Mouse (Mus musculus): ENCODE results near the gene Fpr3. TPM values are rescaled to one million over a fixed set of nuclear protein-coding genes. Genes with fewer than 3 reads are reported as not detected.
"Not testable (repeated sequence)": the region's sequence is repeated elsewhere in the genome, so short reads cannot be mapped to it uniquely, and the experiment has no call there.

Fpr3 gene
- not detected for polyA plus RNA-seq (2012; fragmentation: generic; extraction: Trizol)
- long read RNA-seq, experiment 1, result 0 reads
- long read RNA-seq, experiment 2, result 0 reads

- Histone ChIP-seq H3K4me3 (ENCODE audit: insufficient read depth, poor library complexity, severe bottlenecking) (no peak within 1 kb of the TSS), H3K79me2 (ENCODE audit: control insufficient read depth, insufficient read depth) (no peaks in the 10 kb centered on the region), H3K27me3 (ENCODE audit: control insufficient read depth, insufficient read depth, insufficient read length) (no peaks in the 10 kb centered on the region), H3ac (ENCODE audit: control insufficient read depth, insufficient read length, low read depth) (no peak within 1 kb of the TSS), H3K79me3 (ENCODE audit: low read depth) (no peaks in the 10 kb centered on the region), H3K36me3 (ENCODE audit: control insufficient read depth, insufficient read depth) (no peaks in the 10 kb centered on the region)
- TF ChIP-seq MYOG (IDR thresholded peaks at IDR 0.05; ENCODE audit: control insufficient read depth, extremely low read depth, insufficient read length) (no peak), FOSL1 (IDR thresholded peaks at IDR 0.05; ENCODE audit: insufficient read depth, low read length, poor library complexity, severe bottlenecking) (no peak), USF1 (IDR thresholded peaks at IDR 0.05; ENCODE audit: low read depth) (no peak), MAX (IDR thresholded peaks at IDR 0.05) (no peak), MYOD1 (IDR thresholded peaks at IDR 0.05; ENCODE audit: control insufficient read depth, insufficient read length, low read depth) (no peak), CTCF (IDR thresholded peaks at IDR 0.05; ENCODE audit: control insufficient read depth, insufficient read depth, insufficient read length) (no peak), CEBPB (IDR thresholded peaks at IDR 0.05; ENCODE audit: low read depth) (no peak)
Observed at GRCm38 (mm10) chr17:17887774-17888248, at the start of gene Fpr3, which contains the start of gene Fpr2. TSS of gene Fpr3 (plus strand) at chr17:17887852. TSS of gene Fpr2 (plus strand) at chr17:17887824.

DNA sequence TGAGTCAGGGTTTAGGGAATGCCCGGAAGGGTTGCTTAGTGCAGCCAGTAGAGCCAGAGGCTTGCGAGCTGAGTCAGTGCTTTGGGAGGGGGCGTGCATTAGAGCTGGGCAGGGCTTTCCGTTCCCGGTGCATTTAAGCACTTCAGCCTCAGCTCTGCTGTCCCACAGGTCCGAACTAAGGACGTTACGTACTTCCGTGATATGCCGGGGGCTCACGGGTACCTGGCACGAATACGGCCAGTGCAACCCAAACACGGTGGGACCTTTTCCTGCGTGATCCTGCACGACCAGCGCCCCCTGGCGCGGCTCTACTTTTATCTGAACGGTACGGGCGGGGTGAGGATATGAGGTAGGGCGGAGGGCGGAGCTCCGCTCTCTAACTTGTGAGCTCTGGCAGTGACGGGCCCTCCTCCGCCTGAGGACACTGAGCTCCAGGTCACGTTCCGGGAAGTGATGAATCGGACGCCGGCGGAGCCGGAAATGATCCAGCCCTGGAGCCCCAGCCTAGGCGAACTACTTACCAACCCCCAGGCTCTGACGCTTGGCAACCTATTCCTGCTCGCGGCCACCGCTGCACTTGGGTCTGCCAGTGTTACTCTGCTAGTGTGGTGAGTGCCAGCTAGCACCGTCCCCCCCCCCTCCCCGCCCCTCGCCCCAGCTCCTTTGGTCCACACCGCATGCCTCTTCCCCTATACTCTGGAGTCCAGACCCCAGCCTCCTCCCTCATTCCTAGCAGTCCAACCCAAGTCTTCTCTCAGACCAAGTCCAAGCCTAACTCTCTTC lies 49.5 kb upstream of the Fpr3 start:
- TF ChIP-seq MAX (IDR thresholded peaks at IDR 0.05), result peak; percentile 9
- no peak for TF ChIP-seq MYOD1 (IDR thresholded peaks at IDR 0.05; ENCODE audit: control insufficient read depth, insufficient read length, low read depth)
- peak; percentile 24 for TF ChIP-seq FOSL1 (IDR thresholded peaks at IDR 0.05; ENCODE audit: insufficient read depth, low read length, poor library complexity, severe bottlenecking)
- TF ChIP-seq CTCF (IDR thresholded peaks at IDR 0.05; ENCODE audit: control insufficient read depth, insufficient read depth, insufficient read length), result peak; percentile 55
- TF ChIP-seq USF1 (IDR thresholded peaks at IDR 0.05; ENCODE audit: low read depth), result peak; percentile 67
- no peak for TF ChIP-seq MYOG (IDR thresholded peaks at IDR 0.05; ENCODE audit: control insufficient read depth, extremely low read depth, insufficient read length)
- no peak for TF ChIP-seq CEBPB (IDR thresholded peaks at IDR 0.05; ENCODE audit: low read depth)
- peaks cover 80% of the 10 kb centered on the region for H3K36me3 ChIP-seq (ENCODE audit: control insufficient read depth, insufficient read depth)
- H3K4me3 ChIP-seq (ENCODE audit: insufficient read depth, poor library complexity, severe bottlenecking), result peak overlapping the region; percentile 23
- peak overlapping the region; percentile 78 for H3ac ChIP-seq (ENCODE audit: control insufficient read depth, insufficient read length, low read depth)
- no peaks in the 10 kb centered on the region for H3K27me3 ChIP-seq (ENCODE audit: control insufficient read depth, insufficient read depth, insufficient read length)
- H3K79me3 ChIP-seq (ENCODE audit: low read depth), result peaks cover 34% of the 10 kb centered on the region
- H3K79me2 ChIP-seq (ENCODE audit: control insufficient read depth, insufficient read depth), result peaks cover 61% of the 10 kb centered on the region

- H3K4me3 ChIP-seq (ENCODE audit: insufficient read depth, poor library complexity, severe bottlenecking), result no peak overlapping the region
- no peaks in the 10 kb centered on the region for H3K27me3 ChIP-seq (ENCODE audit: control insufficient read depth, insufficient read depth, insufficient read length)
- H3K36me3 ChIP-seq (ENCODE audit: control insufficient read depth, insufficient read depth), result peaks cover 69% of the 10 kb centered on the region
- peaks cover 22% of the 10 kb centered on the region for H3K79me3 ChIP-seq (ENCODE audit: low read depth)
- no peak for TF ChIP-seq MYOG (IDR thresholded peaks at IDR 0.05; ENCODE audit: control insufficient read depth, extremely low read depth, insufficient read length)
- TF ChIP-seq USF1 (IDR thresholded peaks at IDR 0.05; ENCODE audit: low read depth), result no peak
- no peak for TF ChIP-seq CTCF (IDR thresholded peaks at IDR 0.05; ENCODE audit: control insufficient read depth, insufficient read depth, insufficient read length)
- TF ChIP-seq MAX (IDR thresholded peaks at IDR 0.05), result no peak
- TF ChIP-seq CEBPB (IDR thresholded peaks at IDR 0.05; ENCODE audit: low read depth), result no peak
- TF ChIP-seq MYOD1 (IDR thresholded peaks at IDR 0.05; ENCODE audit: control insufficient read depth, insufficient read length, low read depth), result no peak
- TF ChIP-seq FOSL1 (IDR thresholded peaks at IDR 0.05; ENCODE audit: insufficient read depth, low read length, poor library complexity, severe bottlenecking), result no peak
- no peak overlapping the region for H3ac ChIP-seq (ENCODE audit: control insufficient read depth, insufficient read length, low read depth)
- H3K79me2 ChIP-seq (ENCODE audit: control insufficient read depth, insufficient read depth), result peaks cover 49% of the 10 kb centered on the region
Observed at GRCm38 (mm10) chr17:17839276-17839675, 48.4 kb upstream of the Fpr3 start.

DNA sequence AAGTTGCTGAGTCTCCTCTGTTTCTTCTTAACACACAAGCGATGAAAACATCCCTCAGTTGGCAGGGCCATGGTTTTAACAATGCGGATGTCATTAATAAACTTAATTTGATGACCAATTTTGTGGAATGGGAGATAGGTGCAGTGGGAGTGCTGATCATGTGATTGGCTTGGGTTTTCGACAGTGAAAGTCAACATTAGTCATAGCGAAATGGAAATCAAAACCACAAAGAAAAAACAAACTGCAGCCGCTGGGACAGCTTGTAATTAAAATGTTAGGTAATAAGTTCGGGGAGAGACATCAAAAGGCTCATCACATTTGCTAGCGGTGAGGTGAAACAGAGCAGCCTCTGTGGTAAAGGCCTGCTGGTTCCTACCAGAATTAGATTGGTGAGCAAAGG lies 46.9 kb upstream of the Fpr3 start:
- H3K27me3 ChIP-seq (ENCODE audit: control insufficient read depth, insufficient read depth, insufficient read length), result no peaks in the 10 kb centered on the region
- H3K4me3 ChIP-seq (ENCODE audit: insufficient read depth, poor library complexity, severe bottlenecking), result no peak overlapping the region
- H3K36me3 ChIP-seq (ENCODE audit: control insufficient read depth, insufficient read depth), result peaks cover 54% of the 10 kb centered on the region
- peak; percentile 86 for TF ChIP-seq USF1 (IDR thresholded peaks at IDR 0.05; ENCODE audit: low read depth)
- TF ChIP-seq FOSL1 (IDR thresholded peaks at IDR 0.05; ENCODE audit: insufficient read depth, low read length, poor library complexity, severe bottlenecking), result peak; percentile 15
- no peak for TF ChIP-seq MYOG (IDR thresholded peaks at IDR 0.05; ENCODE audit: control insufficient read depth, extremely low read depth, insufficient read length)
- TF ChIP-seq CEBPB (IDR thresholded peaks at IDR 0.05; ENCODE audit: low read depth), result peak; percentile 5
- H3ac ChIP-seq (ENCODE audit: control insufficient read depth, insufficient read length, low read depth), result no peak overlapping the region
- H3K79me2 ChIP-seq (ENCODE audit: control insufficient read depth, insufficient read depth), result peaks cover 34% of the 10 kb centered on the region
- peaks cover 10% of the 10 kb centered on the region for H3K79me3 ChIP-seq (ENCODE audit: low read depth)

- Histone ChIP-seq H3K79me2 (ENCODE audit: control insufficient read depth, insufficient read depth) (peaks cover 18% of the 10 kb centered on the region), H3ac (ENCODE audit: control insufficient read depth, insufficient read length, low read depth) (no peak overlapping the region), H3K4me3 (ENCODE audit: insufficient read depth, poor library complexity, severe bottlenecking) (no peak overlapping the region), H3K27me3 (ENCODE audit: control insufficient read depth, insufficient read depth, insufficient read length) (no peaks in the 10 kb centered on the region), H3K36me3 (ENCODE audit: control insufficient read depth, insufficient read depth) (peaks cover 50% of the 10 kb centered on the region), H3K79me3 (ENCODE audit: low read depth) (peaks cover 9% of the 10 kb centered on the region)
- TF ChIP-seq CEBPB (IDR thresholded peaks at IDR 0.05; ENCODE audit: low read depth) (no peak), MYOD1 (IDR thresholded peaks at IDR 0.05; ENCODE audit: control insufficient read depth, insufficient read length, low read depth) (no peak), FOSL1 (IDR thresholded peaks at IDR 0.05; ENCODE audit: insufficient read depth, low read length, poor library complexity, severe bottlenecking) (no peak), MAX (IDR thresholded peaks at IDR 0.05) (no peak), CTCF (IDR thresholded peaks at IDR 0.05; ENCODE audit: control insufficient read depth, insufficient read depth, insufficient read length) (no peak), MYOG (IDR thresholded peaks at IDR 0.05; ENCODE audit: control insufficient read depth, extremely low read depth, insufficient read length) (no peak), USF1 (IDR thresholded peaks at IDR 0.05; ENCODE audit: low read depth) (no peak)
Observed at GRCm38 (mm10) chr17:17843534-17844261, 44.0 kb upstream of the Fpr3 start.

DNA sequence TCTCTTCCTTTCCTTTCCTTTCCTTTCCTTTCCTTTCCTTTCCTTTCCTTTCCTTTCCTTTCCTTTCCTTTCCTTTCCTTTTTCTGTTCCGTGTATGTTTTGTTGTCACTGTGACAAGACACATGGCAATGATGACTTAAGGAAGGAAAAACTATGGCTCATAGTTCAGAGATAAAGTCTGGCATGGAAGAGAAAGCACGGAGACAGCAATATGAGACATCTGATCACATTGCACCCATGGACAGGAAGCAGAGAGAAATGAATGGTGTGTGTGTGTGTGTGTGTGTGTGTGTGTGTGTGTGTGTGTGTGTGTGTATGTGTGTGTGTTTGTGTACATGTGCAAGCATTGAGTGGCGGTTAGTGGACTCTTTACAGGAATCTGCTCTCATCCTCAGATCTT lies 43.0 kb upstream of the Fpr3 start:
- not testable (repeated sequence) for H3K79me3 ChIP-seq (ENCODE audit: low read depth); H3ac ChIP-seq (ENCODE audit: control insufficient read depth, insufficient read length, low read depth); H3K27me3 ChIP-seq (ENCODE audit: control insufficient read depth, insufficient read depth, insufficient read length); H3K4me3 ChIP-seq (ENCODE audit: insufficient read depth, poor library complexity, severe bottlenecking); H3K79me2 ChIP-seq (ENCODE audit: control insufficient read depth, insufficient read depth)
- H3K36me3 ChIP-seq (ENCODE audit: control insufficient read depth, insufficient read depth), result peaks cover 47% of the 10 kb centered on the region

All from C2C12 (cell line).